Mouse (Mus musculus): ENCODE data around the gene Rpl27.
"Not testable (repeated sequence)": the region's sequence is repeated elsewhere in the genome, so short reads cannot be mapped to it uniquely, and the experiment has no call there.

Gene Rpl27

GRCm38 (mm10) chr11:101468731-101469130, 26.6 kb downstream of the Rpl27 start:
- DNase-seq, result no peak

GRCm38 (mm10) chr11:101469155-101469554, 27.1 kb downstream of the Rpl27 start:
- no peak for DNase-seq

- no peak for DNase-seq
These were observed 28.1 kb downstream of the Rpl27 start for GRCm38 (mm10) chr11:101470206-101470605.

GRCm38 (mm10) chr11:101471926-101472325, 29.8 kb downstream of the Rpl27 start:
- DNase-seq, result no peak

GRCm38 (mm10) chr11:101472336-101472735, 30.2 kb downstream of the Rpl27 start:
- DNase-seq, result no peak

GRCm38 (mm10) chr11:101473686-101474085, 31.6 kb downstream of the Rpl27 start:
- DNase-seq, result not testable (repeated sequence)

GRCm38 (mm10) chr11:101474298-101474697, 32.2 kb downstream of the Rpl27 start:
- DNase-seq, result no peak

- DNase-seq, result not testable (repeated sequence)
These were observed 34.3 kb downstream of the Rpl27 start for GRCm38 (mm10) chr11:101476361-101476760.

- no peak for DNase-seq
These were observed 35.1 kb downstream of the Rpl27 start for GRCm38 (mm10) chr11:101477194-101477551.

- no peak for DNase-seq
These were observed 35.6 kb downstream of the Rpl27 start for GRCm38 (mm10) chr11:101477552-101478211.

GRCm38 (mm10) chr11:101479171-101479635, 37.1 kb downstream of the Rpl27 start:
- DNase-seq, result no peak

GRCm38 (mm10) chr11:101480912-101481311, 38.8 kb downstream of the Rpl27 start:
- DNase-seq, result no peak

GRCm38 (mm10) chr11:101483804-101484203, 41.7 kb downstream of the Rpl27 start:
- DNase-seq, result no peak

- no peak for DNase-seq
These were observed 42.1 kb downstream of the Rpl27 start for GRCm38 (mm10) chr11:101484245-101484644.

GRCm38 (mm10) chr11:101484814-101485213, 42.7 kb downstream of the Rpl27 start:
- DNase-seq, result no peak

GRCm38 (mm10) chr11:101485509-101486028, 43.5 kb downstream of the Rpl27 start:
- DNase-seq, result no peak

GRCm38 (mm10) chr11:101486126-101486525, 44.0 kb downstream of the Rpl27 start:
- DNase-seq, result no peak

All from thymus, postnatal 4 days (tissue).